Mouse (Mus musculus): ENCODE results near the gene Carhsp1. TPM values are rescaled to one million over a fixed set of nuclear protein-coding genes. Genes with fewer than 3 reads are reported as not detected.
A peak's percentile ranks its signal among the peaks of the same experiment; 100 is the strongest.

Gene Carhsp1
- polyA plus RNA-seq, 1 experiment from 2014 or later = 52.1 TPM

- Histone ChIP-seq H3K4me1 (ENCODE audit: control insufficient read depth, insufficient read depth, low read length) (no peaks in the 10 kb centered on the region), H3K27ac (replicated peaks; ENCODE audit: low read depth, low read length) (no peak overlapping the region)
- WGBS = 85% methylated on average over 8 of the region's 8 CpGs
These were observed 59.5 kb downstream of the Carhsp1 start for GRCm38 (mm10) chr16:8612214-8613005.

GRCm38 (mm10) chr16:8610397-8610796, 61.6 kb downstream of the Carhsp1 start:
- H3K9ac ChIP-seq (replicated peaks; ENCODE audit: low read length) = no peak overlapping the region
- ATAC-seq (replicated peaks; ENCODE audit: insufficient number of reproducible peaks, low FRiP score, low TSS enrichment, low read depth) (no peak), DNase-seq (ENCODE audit: low spot score) (peak; percentile 16)
- H3K36me3 ChIP-seq (replicated peaks; ENCODE audit: control insufficient read depth, insufficient read depth, low read depth, low read length) = no peaks in the 10 kb centered on the region
- no peaks in the 10 kb centered on the region for H3K9me3 ChIP-seq (replicated peaks; ENCODE audit: control insufficient read depth, low read length)
- WGBS = 37% methylated on average over 3 of the region's 3 CpGs
- H3K27me3 ChIP-seq (ENCODE audit: control insufficient read depth, insufficient read depth, low read length) = no peaks in the 10 kb centered on the region
- no peak overlapping the region for H3K4me2 ChIP-seq (ENCODE audit: low read depth, low read length)
- no peak overlapping the region for H3K4me3 ChIP-seq (ENCODE audit: low read depth, low read length)
- no peaks in the 10 kb centered on the region for H3K4me1 ChIP-seq (ENCODE audit: control insufficient read depth, insufficient read depth, low read length)
- H3K27ac ChIP-seq (replicated peaks; ENCODE audit: low read depth, low read length) = no peak overlapping the region

More at GRCm38 (mm10) chr16:8612214-8613005, 59.5 kb downstream of the Carhsp1 start:
- Histone ChIP-seq H3K4me2 (ENCODE audit: low read depth, low read length) (no peak overlapping the region), H3K27me3 (ENCODE audit: control insufficient read depth, insufficient read depth, low read length) (no peaks in the 10 kb centered on the region), H3K36me3 (replicated peaks; ENCODE audit: control insufficient read depth, insufficient read depth, low read depth, low read length) (no peaks in the 10 kb centered on the region), H3K9ac (replicated peaks; ENCODE audit: low read length) (no peak overlapping the region), H3K4me3 (ENCODE audit: low read depth, low read length) (no peak overlapping the region), H3K9me3 (replicated peaks; ENCODE audit: control insufficient read depth, low read length) (no peaks in the 10 kb centered on the region)
- DNase-seq (ENCODE audit: low spot score) (no peak), ATAC-seq (replicated peaks; ENCODE audit: insufficient number of reproducible peaks, low FRiP score, low TSS enrichment, low read depth) (no peak)

Small RNA genes lying within 50 kb of the gene (microRNA-seq; reads per million reads assigned to microRNA genes)
- gene Gm22137 (ENCODE audit: borderline number of aligned reads) = not detected

Other genes starting within 250 kb of the Carhsp1 start
- gene Tmem114, start 247.0 kb downstream of the Carhsp1 start, polyA plus RNA-seq (2014; fragmentation: Nextera tagmentation; extraction: Ambion mirVana) = not detected in 2 replicates
- 16.4 and 19.2 TPM in 2 replicates for gene Mettl22, start 201.4 kb downstream of the Carhsp1 start, polyA plus RNA-seq (2014; fragmentation: Nextera tagmentation; extraction: Ambion mirVana)
- 25.6 and 26.5 TPM in 2 replicates for gene Abat, start 158.7 kb downstream of the Carhsp1 start, polyA plus RNA-seq (2014; fragmentation: Nextera tagmentation; extraction: Ambion mirVana)
- 38.7 and 46.8 TPM in 2 replicates for gene Pmm2, start 34.5 kb downstream of the Carhsp1 start, polyA plus RNA-seq (2014; fragmentation: Nextera tagmentation; extraction: Ambion mirVana)
- gene Tmem186, start 34.4 kb downstream of the Carhsp1 start, polyA plus RNA-seq (2014; fragmentation: Nextera tagmentation; extraction: Ambion mirVana) = 17.8 and 18.9 TPM in 2 replicates
- not detected in 2 replicates for gene Gm5767, start 8.6 kb upstream of the Carhsp1 start, polyA plus RNA-seq (2014; fragmentation: Nextera tagmentation; extraction: Ambion mirVana)
- gene Usp7, start 120.2 kb upstream of the Carhsp1 start, polyA plus RNA-seq (2014; fragmentation: Nextera tagmentation; extraction: Ambion mirVana) = 34.9 and 40.2 TPM in 2 replicates
- 17.1 and 17.3 TPM in 2 replicates for gene 1810013L24Rik, start 157.9 kb upstream of the Carhsp1 start, polyA plus RNA-seq (2014; fragmentation: Nextera tagmentation; extraction: Ambion mirVana)